Mouse (Mus musculus) midbrain, embryonic 13.5 days (tissue): Measurements from ENCODE around the gene Spata2l. TPM values are rescaled to one million over a fixed set of nuclear protein-coding genes. Genes with fewer than 3 reads are reported as not detected.
A peak's percentile ranks its signal among the peaks of the same experiment; 100 is the strongest.
"Not testable (repeated sequence)": the region's sequence is repeated elsewhere in the genome, so short reads cannot be mapped to it uniquely, and the experiment has no call there.

ENCODE experiments used
- ATAC-seq: fragments of 200-750 bp; cut with Nextera tagmentation; 2 replicates; pipeline ENCODE4 v1.8.0; 2017; ENCODE audit warnings: mild to moderate bottlenecking, moderate TSS enrichment, moderate library complexity
- H3K27ac ChIP-seq: fragments of 300-500 bp; sonication (generic); 2 replicates; pipeline ENCODE4 v1.5.1; 2015; ENCODE audit warnings: inconsistent platforms, mild to moderate bottlenecking, moderate library complexity
- H3K27me3 ChIP-seq: fragments of 300-500 bp; sonication (generic); 2 replicates; pipeline ENCODE4 v1.6.1; 2015; ENCODE audit warnings: mild to moderate bottlenecking, inconsistent platforms
- H3K36me3 ChIP-seq: fragments of 300-500 bp; sonication (generic); 2 replicates; pipeline ENCODE4 v1.6.1; 2015; ENCODE audit warnings: mild to moderate bottlenecking, inconsistent platforms
- H3K4me1 ChIP-seq: fragments of 300-500 bp; sonication (generic); replicated peaks from 2 replicates; pipeline ENCODE4 v1.6.1; 2015; ENCODE audit warnings: inconsistent platforms
- H3K4me2 ChIP-seq: fragments of 300-500 bp; sonication (generic); replicated peaks from 2 replicates; pipeline ENCODE4 v1.6.1; 2015; ENCODE audit warnings: moderate library complexity, mild to moderate bottlenecking, inconsistent platforms
- H3K4me3 ChIP-seq: fragments of 300-500 bp; sonication (generic); replicated peaks from 2 replicates; pipeline ENCODE4 v1.5.1; 2015; ENCODE audit warnings: mild to moderate bottlenecking, inconsistent platforms
- H3K9ac ChIP-seq: fragments of 300-500 bp; sonication (generic); replicated peaks from 2 replicates; pipeline ENCODE4 v1.6.1; 2015; ENCODE audit warnings: mild to moderate bottlenecking, inconsistent platforms
- H3K9me3 ChIP-seq: fragments of 300-500 bp; sonication (generic); 2 replicates; pipeline ENCODE4 v1.6.1; 2016; ENCODE audit warnings: mild to moderate bottlenecking, inconsistent platforms
- WGBS: fragments of 180-500 bp; shearing (Covaris S2); methylation state at CpG from one replicate; pipeline ENCODE4 v1.1.7; 2015; 5-methylcytosine and 5-hydroxymethylcytosine counted together
- polyA plus RNA-seq: library from polyadenylated mRNA; unstranded; fragments of >200 nt; fragmentation: Nextera tagmentation; extraction: Ambion mirVana; gene quantifications from 2 replicates; pipeline ENCODE4 v1.2.1, GENCODE M21; 2015

Spata2l gene
- polyA plus RNA-seq, 1 experiment from 2014 or later, result 2.7 TPM

DNA sequence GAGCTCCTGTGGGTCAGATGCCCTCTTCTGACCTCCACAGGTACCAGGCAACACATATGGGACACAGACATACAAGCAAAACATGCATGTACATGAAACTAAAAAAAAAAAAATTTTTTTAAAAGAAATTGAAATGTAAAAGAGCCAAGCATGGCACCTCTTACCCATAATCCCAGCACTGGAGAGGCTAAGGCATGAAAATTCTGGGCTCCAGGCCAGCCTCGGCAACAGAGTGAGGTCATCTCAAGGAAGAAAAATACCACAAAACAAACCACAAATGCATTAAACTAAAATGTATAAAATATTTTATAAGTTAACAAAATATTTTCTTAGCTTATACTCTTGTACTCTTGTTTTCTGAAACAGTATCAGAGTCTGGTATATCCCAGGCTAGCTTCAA, 15.1 kb downstream of the Spata2l start:
- Histone ChIP-seq H3K27ac (no peak overlapping the region), H3K9me3 (no peaks in the 10 kb centered on the region), H3K36me3 (no peaks in the 10 kb centered on the region), H3K9ac (no peak overlapping the region), H3K27me3 (no peaks in the 10 kb centered on the region), H3K4me1 (peaks cover 16% of the 10 kb centered on the region), H3K4me3 (no peak overlapping the region), H3K4me2 (no peak overlapping the region)
- no peak for ATAC-seq
- WGBS, result 91% methylated on average over 1 of the region's 1 CpGs

DNA sequence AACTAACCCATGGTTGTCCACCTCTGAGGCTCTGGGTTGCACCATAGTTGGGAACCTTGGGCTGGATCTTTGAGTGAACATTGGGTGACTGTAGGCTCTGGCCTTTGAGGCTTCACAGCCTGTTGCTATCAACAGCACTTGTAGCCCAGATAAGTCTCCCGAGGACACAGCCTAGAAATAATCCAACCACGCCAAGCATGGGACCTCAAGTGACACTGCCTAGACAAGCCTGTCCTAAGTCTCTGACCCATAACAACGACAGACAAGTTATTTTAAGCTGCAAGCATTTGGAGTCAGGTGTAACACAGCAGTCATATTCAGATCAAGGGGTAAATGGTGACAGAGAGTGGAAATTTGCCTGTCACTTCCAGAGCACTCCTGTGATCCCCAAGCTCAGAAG, 20.6 kb downstream of the Spata2l start:
- no peak for ATAC-seq
- Histone ChIP-seq H3K36me3 (0 out of 2 replicates have a peak, but pooled peaks cover 3% of the 10 kb centered on the region), H3K27ac (no peak overlapping the region), H3K27me3 (no peaks in the 10 kb centered on the region), H3K9me3 (no peaks in the 10 kb centered on the region), H3K4me2 (no peak overlapping the region), H3K4me3 (no peak overlapping the region), H3K4me1 (peaks cover 27% of the 10 kb centered on the region), H3K9ac (no peak overlapping the region)
- WGBS, result 87% methylated on average over 3 of the region's 3 CpGs

GRCm38 (mm10) chr8:123213118-123213772, 22.8 kb downstream of the Spata2l start:
- no peaks in the 10 kb centered on the region for H3K27me3 ChIP-seq
- peaks cover 27% of the 10 kb centered on the region for H3K4me1 ChIP-seq
- H3K36me3 ChIP-seq, result peaks cover 24% of the 10 kb centered on the region
- peak overlapping the region; percentile 61 for H3K27ac ChIP-seq
- H3K9me3 ChIP-seq, result no peaks in the 10 kb centered on the region
- ATAC-seq, result no peak; the same call in 1 of the 2 replicates
- 22% methylated on average over 22 of the region's 22 CpGs for WGBS
- H3K9ac ChIP-seq, result peak overlapping the region; percentile 99
- peak overlapping the region; percentile 97 for H3K4me2 ChIP-seq
- peak overlapping the region; percentile 92 for H3K4me3 ChIP-seq

- H3K36me3 ChIP-seq, result peaks cover 31% of the 10 kb centered on the region
- 1% methylated on average over 76 of the region's 76 CpGs for WGBS
- no peaks in the 10 kb centered on the region for H3K27me3 ChIP-seq
- peak; percentile 95 for ATAC-seq
- peaks cover 27% of the 10 kb centered on the region for H3K4me1 ChIP-seq
- H3K9me3 ChIP-seq, result no peaks in the 10 kb centered on the region
- peak within 1 kb of the TSS; percentile 61 for H3K27ac ChIP-seq
- H3K4me3 ChIP-seq, result peak within 1 kb of the TSS; percentile 92
- H3K9ac ChIP-seq, result peak within 1 kb of the TSS; percentile 99
- H3K4me2 ChIP-seq, result peak within 1 kb of the TSS; percentile 97
Observed at GRCm38 (mm10) chr8:123212321-123213117, 23.5 kb downstream of the Spata2l start, which contains the start of the genes Chmp1a and Spata33. TSS of gene Chmp1a (minus strand) at chr8:123212763. TSS of gene Spata33 (plus strand) at chr8:123212832.

DNA sequence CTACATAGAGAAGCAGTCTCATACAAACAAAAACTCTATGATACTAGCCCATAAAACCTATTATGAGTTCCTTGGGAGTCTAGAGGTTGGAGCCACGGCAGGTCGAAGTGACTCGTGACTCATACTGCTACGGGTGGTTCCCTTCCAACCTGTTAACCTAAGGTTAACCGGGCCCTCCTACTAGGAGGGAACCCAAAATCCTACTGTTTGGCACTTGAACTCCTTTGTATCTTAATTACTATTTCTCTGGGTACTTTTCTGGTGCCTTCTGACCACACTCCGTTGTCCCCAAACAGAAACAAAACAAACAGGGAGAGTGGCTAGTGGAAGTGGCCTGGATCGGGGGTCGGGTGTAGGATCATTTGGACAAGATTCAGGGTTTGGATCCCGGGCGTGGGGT, 24.2 kb downstream of the Spata2l start:
- H3K36me3 ChIP-seq, result peaks cover 38% of the 10 kb centered on the region
- H3K27ac ChIP-seq, result no peak overlapping the region
- no peaks in the 10 kb centered on the region for H3K27me3 ChIP-seq
- WGBS, result 49% methylated on average over 10 of the region's 10 CpGs
- H3K9me3 ChIP-seq, result no peaks in the 10 kb centered on the region
- no peak for ATAC-seq
- H3K4me3 ChIP-seq, result peak overlapping the region; percentile 92
- peaks cover 27% of the 10 kb centered on the region for H3K4me1 ChIP-seq
- peak overlapping the region; percentile 99 for H3K9ac ChIP-seq
- peak overlapping the region; percentile 97 for H3K4me2 ChIP-seq

- Histone ChIP-seq H3K4me2 (no peak overlapping the region), H3K9me3 (no peaks in the 10 kb centered on the region), H3K4me3 (no peak overlapping the region), H3K27ac (no peak overlapping the region), H3K4me1 (no peaks in the 10 kb centered on the region), H3K27me3 (no peaks in the 10 kb centered on the region; the same call in 1 of the 2 replicates), H3K36me3 (peaks cover 46% of the 10 kb centered on the region), H3K9ac (no peak overlapping the region)
- ATAC-seq, result no peak
- 90% methylated on average over 3 of the region's 3 CpGs for whole genome bisulfite sequencing
Observed at GRCm38 (mm10) chr8:123203571-123203970, 32.5 kb downstream of the Spata2l start.

- H3K4me1 ChIP-seq, result no peaks in the 10 kb centered on the region
- ATAC-seq, result peak; percentile 60
Observed at GRCm38 (mm10) chr8:123202288-123202687, 33.7 kb downstream of the Spata2l start.

DNA sequence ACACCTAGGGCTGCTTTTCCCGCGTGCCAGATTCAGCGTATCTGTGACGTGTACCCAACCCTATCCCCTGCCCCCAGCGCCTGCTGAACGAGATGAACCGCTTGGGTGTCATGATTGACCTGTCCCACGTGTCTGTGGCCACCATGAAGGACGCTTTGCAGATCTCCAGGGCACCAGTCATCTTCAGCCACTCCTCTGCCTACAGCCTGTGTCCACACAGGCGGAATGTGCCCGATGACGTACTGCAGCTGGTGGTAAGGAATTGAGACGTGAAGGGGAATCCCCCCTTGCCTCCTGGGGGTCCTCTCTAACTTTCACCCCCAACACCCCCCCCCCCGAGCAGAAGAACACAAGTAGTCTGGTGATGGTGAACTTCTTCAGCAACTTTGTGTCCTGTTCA, 36.2 kb downstream of the Spata2l start:
- 75% methylated on average over 14 of the region's 14 CpGs for WGBS
- no peak overlapping the region for H3K4me3 ChIP-seq
- H3K9me3 ChIP-seq, result no peaks in the 10 kb centered on the region
- H3K4me2 ChIP-seq, result no peak overlapping the region
- no peak overlapping the region for H3K9ac ChIP-seq
- peaks cover 12% of the 10 kb centered on the region for H3K36me3 ChIP-seq
- ATAC-seq, result no peak
- no peaks in the 10 kb centered on the region; the same call in 1 of the 2 replicates for H3K27me3 ChIP-seq
- H3K27ac ChIP-seq, result no peak overlapping the region
- no peaks in the 10 kb centered on the region for H3K4me1 ChIP-seq

More at GRCm38 (mm10) chr8:123202288-123202687, 33.7 kb downstream of the Spata2l start:
- Histone ChIP-seq H3K27me3 (no peaks in the 10 kb centered on the region; the same call in 1 of the 2 replicates), H3K9ac (no peak overlapping the region), H3K36me3 (peaks cover 33% of the 10 kb centered on the region), H3K27ac (no peak overlapping the region), H3K4me3 (no peak overlapping the region), H3K9me3 (no peaks in the 10 kb centered on the region), H3K4me2 (no peak overlapping the region)
- WGBS, result 27% methylated on average over 5 of the region's 5 CpGs

DNA sequence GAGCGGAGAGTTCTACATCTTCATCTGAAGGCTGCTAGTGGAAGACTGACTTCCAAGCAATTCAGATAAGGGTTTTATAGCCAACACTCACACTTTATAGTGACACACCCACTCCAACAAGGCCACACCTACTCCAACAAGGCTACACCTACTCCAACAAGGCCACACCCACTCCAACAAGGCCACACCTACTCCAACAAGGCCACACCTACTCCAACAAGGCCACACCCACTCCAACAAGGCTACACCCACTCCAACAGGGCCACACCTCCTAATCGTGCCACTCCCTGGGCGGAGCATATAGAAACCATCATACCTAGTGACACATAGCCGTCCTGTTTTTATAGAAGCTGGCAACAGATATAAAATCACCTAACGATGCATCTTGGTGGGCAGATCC, 39.0 kb downstream of the Spata2l start:
- 78% methylated on average over 5 of the region's 5 CpGs for WGBS
- not testable (repeated sequence) for H3K9ac ChIP-seq, H3K4me3 ChIP-seq, H3K4me1 ChIP-seq, H3K9me3 ChIP-seq, H3K4me2 ChIP-seq, H3K36me3 ChIP-seq, ATAC-seq, H3K27ac ChIP-seq, H3K27me3 ChIP-seq

- Histone ChIP-seq H3K9me3 (no peaks in the 10 kb centered on the region), H3K27ac (no peak overlapping the region), H3K9ac (no peak overlapping the region), H3K4me1 (no peaks in the 10 kb centered on the region; the same call in 1 of the 2 replicates), H3K27me3 (no peaks in the 10 kb centered on the region), H3K4me2 (no peak overlapping the region), H3K4me3 (no peak overlapping the region), H3K36me3 (no peaks in the 10 kb centered on the region)
- no peak for ATAC-seq
- WGBS, result 88% methylated on average over 9 of the region's 9 CpGs
Observed at GRCm38 (mm10) chr8:123193771-123194170, 42.3 kb downstream of the Spata2l start.

DNA sequence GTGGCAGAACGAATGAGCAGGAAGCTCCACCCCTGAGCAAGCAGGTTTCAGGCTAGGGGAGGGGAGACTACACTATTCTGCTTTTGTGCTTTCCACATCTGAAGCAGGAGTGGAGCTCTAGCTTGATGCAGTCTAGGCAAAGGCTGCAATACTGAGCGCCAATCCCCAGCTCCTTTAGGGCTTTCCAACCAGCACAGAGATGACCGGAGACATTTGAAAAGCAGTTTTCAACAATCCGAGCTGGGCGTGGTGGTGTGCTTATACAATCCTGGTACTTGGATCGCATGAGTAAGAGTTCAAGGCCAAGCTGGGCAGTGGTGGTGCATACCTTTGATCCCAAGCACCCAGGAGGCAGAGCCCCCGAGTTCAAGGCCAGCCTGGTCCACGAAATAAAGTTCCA, 44.1 kb downstream of the Spata2l start:
- 66% methylated on average over 7 of the region's 8 CpGs for WGBS
- H3K4me1 ChIP-seq, result no peaks in the 10 kb centered on the region; the same call in 1 of the 2 replicates
- H3K9me3 ChIP-seq, result no peaks in the 10 kb centered on the region
- H3K27ac ChIP-seq, result no peak overlapping the region
- H3K27me3 ChIP-seq, result no peaks in the 10 kb centered on the region
- no peak overlapping the region for H3K4me3 ChIP-seq
- no peak overlapping the region for H3K4me2 ChIP-seq
- ATAC-seq, result no peak
- no peaks in the 10 kb centered on the region for H3K36me3 ChIP-seq
- H3K9ac ChIP-seq, result no peak overlapping the region

- H3K4me3 ChIP-seq, result no peak overlapping the region
- no peaks in the 10 kb centered on the region for H3K27me3 ChIP-seq
- H3K36me3 ChIP-seq, result no peaks in the 10 kb centered on the region
- no peak for ATAC-seq
- no peak overlapping the region for H3K9ac ChIP-seq
- no peaks in the 10 kb centered on the region; the same call in 1 of the 2 replicates for H3K4me1 ChIP-seq
- H3K4me2 ChIP-seq, result no peak overlapping the region; the same call in 1 of the 2 replicates
- H3K9me3 ChIP-seq, result no peaks in the 10 kb centered on the region
- 3% methylated on average over 9 of the region's 9 CpGs for WGBS
- no peak overlapping the region for H3K27ac ChIP-seq
Observed at GRCm38 (mm10) chr8:123190678-123191077, 45.4 kb downstream of the Spata2l start.
